Mouse (Mus musculus) kidney, adult 2 months (tissue): Measurements from ENCODE around the gene Gm10401.

ENCODE experiments used
- CTCF ChIP-seq: fragments of 200-500 bp; conservative IDR thresholded peaks from 2 replicates; pipeline ENCODE4 v1.5.1; 2011; ENCODE audit warnings: low read depth, mild to moderate bottlenecking, control low read depth, low read length, moderate library complexity, mixed read lengths; ENCODE audit not compliant: insufficient read depth, insufficient read length
- POLR2A ChIP-seq: fragments of 200-500 bp; IDR thresholded peaks from one replicate; pipeline ENCODE4 v1.6.1; 2011; ENCODE audit warnings: low read depth, low read length, control low read depth

- TF ChIP-seq POLR2A: no peak
- no peak for TF ChIP-seq CTCF
Measured at GRCm38 (mm10) chr5:115049692-115050091, 48.4 kb downstream of the Gm10401 start.
